ENCODE assay signal across 9 mouse cellular contexts in the genomic region with DNA sequence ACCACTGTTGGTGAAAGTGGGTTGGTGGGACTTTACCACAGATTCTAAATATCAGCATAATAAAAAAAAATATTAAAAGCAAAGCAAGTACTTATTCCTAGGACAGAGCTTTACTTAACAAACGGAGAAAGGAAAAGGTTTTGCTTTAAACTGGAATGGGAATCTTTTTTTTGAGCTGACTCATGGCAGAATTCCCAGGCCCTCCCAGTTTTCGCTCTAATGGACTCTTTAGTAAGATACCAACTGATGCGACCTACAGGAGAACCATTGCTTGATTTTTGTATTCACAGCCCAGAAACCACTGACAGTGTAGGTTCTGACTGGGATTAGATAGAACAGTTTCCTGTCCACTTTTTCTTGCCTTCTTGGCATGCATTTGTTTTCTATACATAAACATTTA. TPM values are rescaled to one million over a fixed set of nuclear protein-coding genes. Genes with fewer than 3 reads are reported as not detected.
DNase-seq lines count a peak whose midpoint lies in the region; ATAC-seq and TF ChIP-seq lines count a peak whose summit lies in the region.
"Had no signal": no experiment of that assay in that cellular context is flagged by ENCODE, and none has a peak within 500 bp of the region (broad histone marks: within the 10 kb centered on the region; RNA-seq: fewer than 3 reads in every experiment).

No protein-coding gene starts in this region.

- no peak overlapping the region for H3K27ac ChIP-seq in heart, embryonic 14.5 days (replicated peaks in 1 of 2; ENCODE audit: control insufficient read depth in 1 of 2, insufficient read depth in 1 of 2, low read depth in 2 of 2, low read length in 2 of 2)
- H3K27ac ChIP-seq in ES-E14 (ENCODE audit: insufficient read depth, low read depth, low read length, poor library complexity, severe bottlenecking): peak overlapping the region; percentile 34; the same call in 1 of the 2 replicates
- H3K27ac ChIP-seq in forebrain, embryonic 14.5 days (ENCODE audit: low read depth, low read length): no peak overlapping the region
- no peak overlapping the region for H3K27ac ChIP-seq in liver, embryonic 15.5 days (replicated peaks)
- no peak overlapping the region for H3K27ac ChIP-seq in thymus, adult 2 months (ENCODE audit: control insufficient read depth, insufficient read depth, low read length)

- DNase-seq in heart, adult 18-20 months: no peak
- no peak for DNase-seq in ES-E14 (ENCODE audit: low read depth, low spot score)
- no peak for DNase-seq in forebrain, embryonic 14.5 days (ENCODE audit: low spot score)
- no peak for DNase-seq in left cerebral cortex, postnatal 25 days (ENCODE audit: low spot score in 2 of 2)
- DNase-seq in right cerebral cortex, adult 2 months (ENCODE audit: low spot score in 2 of 2): no peak
- no peak for DNase-seq in thymus, adult 2 months
- DNase-seq: gastrocnemius, postnatal 36 days had no signal

- H3K36me3 ChIP-seq in heart, embryonic 14.5 days (ENCODE audit: control insufficient read depth, insufficient read depth, low read length): peaks cover 25% of the 10 kb centered on the region
- H3K36me3 ChIP-seq in ES-E14 (ENCODE audit: control insufficient read depth, insufficient read depth, low read length, poor library complexity, severe bottlenecking): peaks cover 19% of the 10 kb centered on the region
- H3K36me3 ChIP-seq in forebrain, embryonic 14.5 days (ENCODE audit: control insufficient read depth, insufficient read depth, low read length): peaks cover 25% of the 10 kb centered on the region
- peaks cover 25% of the 10 kb centered on the region for H3K36me3 ChIP-seq in liver, embryonic 15.5 days (replicated peaks)
- peaks cover 25% of the 10 kb centered on the region for H3K36me3 ChIP-seq in thymus, adult 2 months (ENCODE audit: control insufficient read depth, insufficient read depth, low read length)

- TF ChIP-seq CTCF in thymus, adult 2 months (IDR thresholded peaks at IDR 0.05; ENCODE audit: borderline replicate concordance, control insufficient read depth, extremely low read depth, insufficient read depth, low read length, poor library complexity): no peak

- peak overlapping the region; percentile 61 for H3K4me2 ChIP-seq in heart, embryonic 14.5 days (ENCODE audit: low read length)
- H3K4me2 ChIP-seq in forebrain, embryonic 14.5 days (ENCODE audit: low read length): peak overlapping the region; percentile 68
- peak overlapping the region; percentile 82 for H3K4me2 ChIP-seq in liver, embryonic 15.5 days

- H3K9me3 ChIP-seq in heart, embryonic 14.5 days (ENCODE audit: control insufficient read depth, low read length): no peaks in the 10 kb centered on the region
- no peaks in the 10 kb centered on the region for H3K9me3 ChIP-seq in ES-E14 (ENCODE audit: control insufficient read depth, insufficient read depth, low read depth, low read length)
- H3K9me3 ChIP-seq in forebrain, embryonic 14.5 days (replicated peaks; ENCODE audit: control insufficient read depth, low read length): no peaks in the 10 kb centered on the region
- H3K9me3 ChIP-seq in liver, embryonic 15.5 days (replicated peaks): no peaks in the 10 kb centered on the region

- H3K4me3 ChIP-seq in heart, embryonic 14.5 days (ENCODE audit: control insufficient read depth in 1 of 2, insufficient read depth in 1 of 2, low read depth in 1 of 2, low read length in 2 of 2): peak overlapping the region; percentile 15 to 76; a peak in 2 of 4 replicates
- peak overlapping the region; percentile 77 to 91 for H3K4me3 ChIP-seq in ES-E14 (ENCODE audit: insufficient read depth in 1 of 2, low read depth in 1 of 2, low read length in 2 of 2, poor library complexity in 1 of 2, severe bottlenecking in 1 of 2)
- peak overlapping the region; percentile 79 for H3K4me3 ChIP-seq in forebrain, embryonic 14.5 days (ENCODE audit: low read depth, low read length)
- H3K4me3 ChIP-seq in liver, embryonic 15.5 days (replicated peaks): peak overlapping the region; percentile 91
- H3K4me3 ChIP-seq in thymus, adult 2 months (ENCODE audit: control insufficient read depth, insufficient read depth, low read length): no peak overlapping the region

- no peaks in the 10 kb centered on the region for H3K27me3 ChIP-seq in heart, embryonic 14.5 days (ENCODE audit: control insufficient read depth, insufficient read depth, low read length)
- no peaks in the 10 kb centered on the region for H3K27me3 ChIP-seq in forebrain, embryonic 14.5 days (replicated peaks; ENCODE audit: control insufficient read depth, insufficient read depth, low read length)
- H3K27me3 ChIP-seq in liver, embryonic 15.5 days: no peaks in the 10 kb centered on the region
- no peaks in the 10 kb centered on the region for H3K27me3 ChIP-seq in thymus, adult 2 months (ENCODE audit: control insufficient read depth, insufficient read depth, low read length)

- TF ChIP-seq POLR2A in thymus, adult 2 months (IDR thresholded peaks at IDR 0.05; ENCODE audit: control insufficient read depth, extremely low read depth, insufficient read depth, low read length, poor library complexity): no peak

- H3K9ac ChIP-seq in heart, embryonic 14.5 days (ENCODE audit: low read length): no peak overlapping the region
- H3K9ac ChIP-seq in ES-E14 (ENCODE audit: insufficient read depth, low read depth, low read length, poor library complexity, severe bottlenecking): peak overlapping the region; percentile 94; the same call in 1 of the 2 replicates
- H3K9ac ChIP-seq in forebrain, embryonic 14.5 days (ENCODE audit: low read length): peak overlapping the region; percentile 90; the same call in 1 of the 2 replicates
- H3K9ac ChIP-seq in liver, embryonic 15.5 days: peak overlapping the region; percentile 89

- WGBS in heart, embryonic 14.5 days: 65% methylated on average over 3 of the region's 3 CpGs
- 42% methylated on average over 3 of the region's 3 CpGs for WGBS in forebrain, embryonic 14.5 days
- WGBS in liver, embryonic 15.5 days (ENCODE audit: insufficient replicate concordance): 30% methylated on average over 3 of the region's 3 CpGs
- WGBS in thymus, adult 2 months: 87% methylated on average over 3 of the region's 3 CpGs

- in situ Hi-C loops in ES-E14 (cut with MboI; ENCODE audit: low sequenced_read_pairs in 2 of 2, unreplicated experiment in 2 of 2): no loop called here

- H3K4me1 ChIP-seq in heart, embryonic 14.5 days (ENCODE audit: control insufficient read depth in 2 of 2, insufficient read depth in 2 of 2, low read length in 2 of 2): peaks cover 3 to 22% of the 10 kb centered on the region in 2 experiments; a peak in 3 of 4 replicates
- H3K4me1 ChIP-seq in ES-E14 (ENCODE audit: control insufficient read depth in 2 of 2, insufficient read depth in 2 of 2, low read length in 2 of 2, poor library complexity in 1 of 2): peaks cover 3 to 10% of the 10 kb centered on the region in 2 experiments
- peaks cover 22% of the 10 kb centered on the region for H3K4me1 ChIP-seq in forebrain, embryonic 14.5 days (ENCODE audit: control insufficient read depth, insufficient read depth, low read length)
- H3K4me1 ChIP-seq in liver, embryonic 15.5 days (replicated peaks): peaks cover 31% of the 10 kb centered on the region
- H3K4me1 ChIP-seq in thymus, adult 2 months (replicated peaks; ENCODE audit: control insufficient read depth, insufficient read depth, low read length): 0 out of 2 replicates have a peak, but pooled peaks cover 2% of the 10 kb centered on the region

- intact Hi-C loops in left cerebral cortex, postnatal 25 days (cut with DNase I): loop anchor here (5.0 kb wide), 2 partner anchors 142 to 167 kb away; no protein-coding TSS in a partner anchor

- no peak for ATAC-seq in heart, embryonic 14.5 days (ENCODE audit: insufficient number of reproducible peaks, insufficient read depth, low FRiP score, low read depth)
- ATAC-seq in forebrain, embryonic 14.5 days: no peak
- ATAC-seq in liver, embryonic 15.5 days (ENCODE audit: insufficient read depth): no peak

TF ChIP-seq in ES-E14, 5 proteins besides CTCF, POLR2A, EP300 and RAD21:
- TF ChIP-seq CHD2 (IDR thresholded peaks at IDR 0.05; ENCODE audit: low read depth, low read length) (no peak), ZC3H11A (IDR thresholded peaks at IDR 0.05; ENCODE audit: borderline replicate concordance, low read depth, low read length) (no peak), HCFC1 (IDR thresholded peaks at IDR 0.05; ENCODE audit: borderline replicate concordance, insufficient read depth, low read length) (no peak), MAFK (IDR thresholded peaks at IDR 0.05; ENCODE audit: insufficient read depth, low read depth, low read length) (peak; percentile 40; the same call in 1 of the 2 replicates), ZNF384 (IDR thresholded peaks at IDR 0.05; ENCODE audit: low read depth, low read length) (no peak)

RNA-seq across cellular contexts. Expression of a gene that starts 2.1 kb away (rescaled TPM):
- 144 and 148 TPM in 2 replicates for polyA plus RNA-seq in heart, embryonic 14.5 days (2014; fragmentation: Nextera tagmentation; extraction: Ambion mirVana)
- 100 to 1,000 TPM in 1 of 2 experiments, 10 to 100 TPM in 1; 80.1 to 105 TPM for total RNA-seq in heart, adult 18-20 months (2021)
- 161 and 184 TPM in 2 replicates for total RNA-seq in ES-E14 (2012; rRNA removed)
- polyA plus RNA-seq in forebrain, embryonic 14.5 days (2014; fragmentation: Nextera tagmentation; extraction: Ambion mirVana): 325 and 340 TPM in 2 replicates
- 98.4 and 117 TPM in 2 replicates for polyA plus RNA-seq in liver, embryonic 15.5 days (2015; fragmentation: Nextera tagmentation; extraction: Ambion mirVana)
- total RNA-seq in left cerebral cortex, postnatal 25 days (2021): 10 to 100 TPM; 88.4 to 96.7 TPM
- polyA plus RNA-seq in thymus, adult 2 months (2012; rRNA removed): 13.5 and 15.0 TPM in 2 replicates

RNA-seq across cellular contexts. Expression of a gene that starts 15.6 kb away (rescaled TPM):
- 180 and 204 TPM in 2 replicates for polyA plus RNA-seq in heart, embryonic 14.5 days (2014; fragmentation: Nextera tagmentation; extraction: Ambion mirVana)
- total RNA-seq in heart, adult 18-20 months (2021): 100 to 1,000 TPM; 105 to 122 TPM
- 70.3 and 71.6 TPM in 2 replicates for total RNA-seq in ES-E14 (2012; rRNA removed)
- 169 and 224 TPM in 2 replicates for polyA plus RNA-seq in forebrain, embryonic 14.5 days (2014; fragmentation: Nextera tagmentation; extraction: Ambion mirVana)
- polyA plus RNA-seq in liver, embryonic 15.5 days (2015; fragmentation: Nextera tagmentation; extraction: Ambion mirVana): 145 and 174 TPM in 2 replicates
- 10 to 100 TPM; 64.3 to 76.7 TPM for total RNA-seq in left cerebral cortex, postnatal 25 days (2021)
- 32.8 and 34.9 TPM in 2 replicates for polyA plus RNA-seq in thymus, adult 2 months (2012; rRNA removed)

RNA-seq across cellular contexts. Expression of a gene that starts 57.2 kb away (rescaled TPM):
- polyA plus RNA-seq in heart, embryonic 14.5 days (2014; fragmentation: Nextera tagmentation; extraction: Ambion mirVana): 0.03 and 0.04 TPM in 2 replicates
- under 1 TPM in 1 of 2 experiments, not detected in 1; 0.18 TPM for total RNA-seq in heart, adult 18-20 months (2021)
- total RNA-seq in ES-E14 (2012; rRNA removed): 0.11 and 0.18 TPM in 2 replicates
- polyA plus RNA-seq in forebrain, embryonic 14.5 days (2014; fragmentation: Nextera tagmentation; extraction: Ambion mirVana): 0.04 and 0.12 TPM in 2 replicates
- 0.07 and 0.10 TPM in 2 replicates for polyA plus RNA-seq in liver, embryonic 15.5 days (2015; fragmentation: Nextera tagmentation; extraction: Ambion mirVana)
- under 1 TPM; 0.11 to 0.18 TPM for total RNA-seq in left cerebral cortex, postnatal 25 days (2021)
- polyA plus RNA-seq in thymus, adult 2 months (2012; rRNA removed): 0.12 and 0.13 TPM in 2 replicates
- total RNA-seq: gastrocnemius, postnatal 36 days had no signal
